10 mouse cellular contexts compared by ENCODE assay signal in genomic region chr2:92052188-92052587, GRCm38 (mm10). TPM values are rescaled to one million over a fixed set of nuclear protein-coding genes. Genes with fewer than 3 reads are reported as not detected.
DNase-seq lines count a peak whose midpoint lies in the region; ATAC-seq lines count a peak whose summit lies in the region.
"Had no signal": no experiment of that assay in that cellular context is flagged by ENCODE, and none has a peak within 500 bp of the region (broad histone marks: within the 10 kb centered on the region; RNA-seq: fewer than 3 reads in every experiment).

No protein-coding gene starts in this region.

- H3K4me3 ChIP-seq in embryonic facial prominence, embryonic 14.5 days (ENCODE audit: low read depth, low read length), result no peak overlapping the region
- H3K4me3 ChIP-seq: hindbrain, embryonic 13.5 days had no signal

- ATAC-seq in embryonic facial prominence, embryonic 14.5 days (ENCODE audit: low read depth), result no peak

- H3K27me3 ChIP-seq in embryonic facial prominence, embryonic 14.5 days (replicated peaks; ENCODE audit: control insufficient read depth, insufficient read depth, low read length), result peaks cover 4% of the 10 kb centered on the region; the same call in 1 of the 2 replicates

- peak overlapping the region; percentile 27; the same call in 1 of the 2 replicates for H3K4me2 ChIP-seq in embryonic facial prominence, embryonic 14.5 days (ENCODE audit: low read depth, low read length)
- H3K4me2 ChIP-seq: hindbrain, embryonic 13.5 days had no signal

- peaks cover 27% of the 10 kb centered on the region for H3K4me1 ChIP-seq in embryonic facial prominence, embryonic 14.5 days (ENCODE audit: control insufficient read depth, insufficient read depth, low read length)

- H3K27ac ChIP-seq in embryonic facial prominence, embryonic 14.5 days (replicated peaks; ENCODE audit: low read depth, low read length), result peak overlapping the region; percentile 59
- H3K27ac ChIP-seq: hindbrain, embryonic 13.5 days; macrophage had no signal

- DNase-seq in layer of hippocampus, adult 11-12 months (ENCODE audit: low spot score), result peak; percentile 44
- DNase-seq in layer of hippocampus, adult 9-10 months (ENCODE audit: low spot score), result no peak
- peak; percentile 55 for DNase-seq in embryonic facial prominence, embryonic 14.5 days (ENCODE audit: low spot score)
- DNase-seq in gastrocnemius, postnatal 10 days, result peak; percentile 52
- DNase-seq in right cerebral cortex, postnatal 10 days (ENCODE audit: low spot score in 2 of 2), result peak; percentile 65 to 71
- DNase-seq in embryo, embryonic 10.5 days (ENCODE audit: low spot score), result no peak
- no peak for DNase-seq in ovary, postnatal 36 days (ENCODE audit: low spot score)
- DNase-seq: cerebellum, adult 11-12 months had no signal

- H3K9ac ChIP-seq in embryonic facial prominence, embryonic 14.5 days (ENCODE audit: low read depth, low read length), result no peak overlapping the region
- H3K9ac ChIP-seq: hindbrain, embryonic 13.5 days had no signal

- no peaks in the 10 kb centered on the region for H3K9me3 ChIP-seq in embryonic facial prominence, embryonic 14.5 days (ENCODE audit: control insufficient read depth, low read length)
- H3K9me3 ChIP-seq: hindbrain, embryonic 13.5 days had no signal

- no peaks in the 10 kb centered on the region for H3K36me3 ChIP-seq in embryonic facial prominence, embryonic 14.5 days (ENCODE audit: control insufficient read depth, insufficient read depth, low read length)
- H3K36me3 ChIP-seq: hindbrain, embryonic 13.5 days had no signal

- WGBS in embryonic facial prominence, embryonic 14.5 days, result 67% methylated on average over 7 of the region's 8 CpGs

RNA-seq across cellular contexts. Expression of gene Creb3l1, which starts 27.9 kb away (rescaled TPM):
- polyA plus RNA-seq in embryonic facial prominence, embryonic 14.5 days (2014; fragmentation: Nextera tagmentation; extraction: Ambion mirVana), result 42.6 and 56.6 TPM in 2 replicates
- 10 to 100 TPM; 29.2 to 44.6 TPM for total RNA-seq in gastrocnemius, postnatal 10 days (2021)

RNA-seq across cellular contexts. Expression of gene Phf21a, which starts 40.7 kb away (rescaled TPM):
- 21.0 and 24.8 TPM in 2 replicates for polyA plus RNA-seq in embryonic facial prominence, embryonic 14.5 days (2014; fragmentation: Nextera tagmentation; extraction: Ambion mirVana)
- 10 to 100 TPM; 27.1 to 44.4 TPM for total RNA-seq in gastrocnemius, postnatal 10 days (2021)

Comparison
In these comparisons a context has a peak if more than half of its experiments do, and no peak if none do; other contexts are left out.
1. DNase-seq: peak in layer of hippocampus, adult 11-12 months (single experiment), embryonic facial prominence, embryonic 14.5 days (single experiment), gastrocnemius, postnatal 10 days (single experiment) and right cerebral cortex, postnatal 10 days (2 of 2); none in layer of hippocampus, adult 9-10 months (single experiment), embryo, embryonic 10.5 days (single experiment) and ovary, postnatal 36 days (single experiment).